Mouse (Mus musculus): ENCODE data around the gene Piwil1. TPM values are rescaled to one million over a fixed set of nuclear protein-coding genes. Genes with fewer than 3 reads are reported as not detected.
A peak's percentile ranks its signal among the peaks of the same experiment; 100 is the strongest.

Piwil1 gene
- polyA plus RNA-seq, 1 experiment from 2014 or later: not detected

DNA sequence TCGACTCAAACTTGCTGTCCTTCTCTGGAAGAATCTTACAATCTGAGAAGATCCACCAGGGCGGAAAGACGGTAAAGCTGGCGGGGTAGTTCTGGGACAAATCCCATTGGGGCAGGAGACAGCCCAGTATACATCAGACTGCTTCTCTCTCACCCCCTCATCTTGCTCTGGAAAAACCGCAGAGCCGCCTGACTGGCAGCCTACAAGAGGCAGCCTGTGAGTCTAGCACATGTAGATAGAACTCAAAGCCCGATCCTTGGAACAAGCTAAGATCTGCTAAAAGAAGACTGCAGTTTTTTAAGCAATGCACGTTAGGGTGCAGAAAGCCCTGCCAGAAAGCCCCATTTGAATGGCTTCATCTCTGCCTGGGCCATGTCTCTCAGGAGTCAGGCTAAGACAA is 43.9 kb downstream of the Piwil1 start:
- 79% methylated on average over 8 of the region's 8 CpGs for WGBS (ENCODE audit: insufficient replicate concordance)
- Histone ChIP-seq H3K9me3 (replicated peaks; ENCODE audit: control insufficient read depth, low read length) (no peaks in the 10 kb centered on the region), H3K27ac (ENCODE audit: low read depth, low read length) (no peak overlapping the region), H3K27me3 (ENCODE audit: control insufficient read depth, insufficient read depth, low read length) (peaks cover 4% of the 10 kb centered on the region; the same call in 1 of the 2 replicates), H3K4me2 (no peak overlapping the region), H3K9ac (ENCODE audit: low read depth, low read length) (no peak overlapping the region), H3K4me3 (ENCODE audit: low read depth, low read length) (no peak overlapping the region), H3K36me3 (ENCODE audit: control insufficient read depth, insufficient read depth, low read length) (no peaks in the 10 kb centered on the region), H3K4me1 (ENCODE audit: control insufficient read depth, insufficient read depth, low read length) (no peaks in the 10 kb centered on the region)
- ATAC-seq (replicated peaks; ENCODE audit: insufficient number of reproducible peaks, low FRiP score, low TSS enrichment): no peak

DNA sequence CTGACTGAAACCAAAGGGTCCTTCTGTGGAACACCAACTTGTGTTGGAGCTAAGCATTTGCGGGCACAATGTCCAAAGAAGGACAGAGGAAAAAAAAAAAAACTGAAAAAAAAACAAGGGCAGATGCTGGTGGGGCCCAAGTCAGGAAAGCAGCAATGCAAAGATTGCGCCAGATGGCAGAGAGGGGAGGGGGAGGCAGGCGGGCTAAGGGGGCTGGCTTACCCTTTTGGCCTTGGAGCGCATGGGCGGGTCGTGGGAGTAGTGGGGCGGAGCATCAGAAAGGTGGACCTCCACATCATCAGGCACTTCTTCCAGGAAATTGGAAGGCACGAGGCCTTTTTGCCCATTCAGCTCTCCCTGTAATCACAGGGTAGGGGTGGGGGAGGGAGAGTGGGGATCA is 58.8 kb downstream of the Piwil1 start:
- Histone ChIP-seq H3K9me3 (replicated peaks; ENCODE audit: control insufficient read depth, low read length) (no peaks in the 10 kb centered on the region), H3K9ac (ENCODE audit: low read depth, low read length) (no peak overlapping the region), H3K27ac (ENCODE audit: low read depth, low read length) (no peak overlapping the region), H3K4me2 (no peak overlapping the region), H3K27me3 (ENCODE audit: control insufficient read depth, insufficient read depth, low read length) (no peaks in the 10 kb centered on the region), H3K4me3 (ENCODE audit: low read depth, low read length) (no peak overlapping the region), H3K36me3 (ENCODE audit: control insufficient read depth, insufficient read depth, low read length) (no peaks in the 10 kb centered on the region), H3K4me1 (ENCODE audit: control insufficient read depth, insufficient read depth, low read length) (no peaks in the 10 kb centered on the region)
- 27% methylated on average over 8 of the region's 8 CpGs for WGBS (ENCODE audit: insufficient replicate concordance)
- no peak for ATAC-seq (replicated peaks; ENCODE audit: insufficient number of reproducible peaks, low FRiP score, low TSS enrichment)

DNA sequence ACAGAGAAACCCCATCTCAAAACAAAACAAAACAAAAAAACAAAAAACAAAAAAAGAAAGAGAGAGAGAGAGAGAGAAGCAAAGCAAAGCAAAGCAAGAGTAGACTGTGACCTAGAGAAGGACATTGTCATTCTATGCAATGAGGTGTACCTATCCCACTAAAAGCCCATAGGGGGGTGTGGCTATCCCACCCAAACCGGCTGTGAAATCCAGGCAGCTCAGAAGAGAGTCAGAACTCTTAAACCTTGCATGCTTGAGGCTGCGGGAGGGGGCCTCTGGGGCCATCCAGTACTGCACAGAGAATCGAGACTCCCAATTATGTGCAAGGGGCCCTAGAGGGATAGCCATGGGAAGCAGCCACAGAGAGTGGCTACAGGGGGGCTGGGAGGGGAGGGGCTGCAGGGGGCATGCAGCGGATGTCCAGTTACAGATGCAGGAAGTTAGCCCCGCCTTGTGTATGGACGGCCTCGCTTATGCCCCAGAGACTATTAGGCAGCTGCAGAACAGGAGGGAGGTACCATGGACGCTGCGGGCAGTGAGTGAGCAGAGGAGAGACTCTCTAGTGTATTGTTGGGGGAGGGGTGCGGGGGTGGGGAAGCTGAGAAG is 66.8 kb downstream of the Piwil1 start:
- H3K36me3 ChIP-seq (ENCODE audit: control insufficient read depth, insufficient read depth, low read length): no peaks in the 10 kb centered on the region
- H3K27ac ChIP-seq (ENCODE audit: low read depth, low read length): no peak overlapping the region
- no peaks in the 10 kb centered on the region for H3K27me3 ChIP-seq (ENCODE audit: control insufficient read depth, insufficient read depth, low read length)
- WGBS (ENCODE audit: insufficient replicate concordance): 23% methylated on average over 10 of the region's 10 CpGs
- peak; percentile 52; the same call in 1 of the 2 replicates for ATAC-seq (replicated peaks; ENCODE audit: insufficient number of reproducible peaks, low FRiP score, low TSS enrichment)
- H3K9me3 ChIP-seq (replicated peaks; ENCODE audit: control insufficient read depth, low read length): no peaks in the 10 kb centered on the region
- peak overlapping the region; percentile 35; the same call in 1 of the 2 replicates for H3K9ac ChIP-seq (ENCODE audit: low read depth, low read length)
- H3K4me2 ChIP-seq: 0 out of 2 replicates have a peak overlapping the region, but pooled peaks have one; percentile 25
- H3K4me3 ChIP-seq (ENCODE audit: low read depth, low read length): no peak overlapping the region
- H3K4me1 ChIP-seq (ENCODE audit: control insufficient read depth, insufficient read depth, low read length): no peaks in the 10 kb centered on the region

DNA sequence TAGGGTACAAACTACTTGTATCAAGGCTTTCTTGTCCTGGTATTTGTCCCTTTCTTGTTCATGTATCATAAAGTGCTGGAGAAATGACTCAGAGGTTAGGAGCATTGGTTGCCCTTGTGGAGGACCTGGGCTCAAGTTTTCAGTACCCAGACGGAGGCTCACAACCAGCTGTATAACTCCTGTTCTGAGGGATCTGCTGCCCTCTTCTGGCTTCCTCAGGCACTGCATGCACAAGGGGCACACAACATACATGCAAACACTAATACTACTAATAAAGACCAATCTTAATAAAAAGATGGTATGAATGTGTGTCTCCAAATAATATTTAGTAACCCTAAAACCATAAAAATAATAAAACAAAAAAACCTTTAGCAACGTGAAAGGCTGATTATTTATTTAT is 74.1 kb downstream of the Piwil1 start:
- ATAC-seq (replicated peaks; ENCODE audit: insufficient number of reproducible peaks, low FRiP score, low TSS enrichment): no peak
- 57% methylated on average over 2 of the region's 2 CpGs for WGBS (ENCODE audit: insufficient replicate concordance)
- H3K27me3 ChIP-seq (ENCODE audit: control insufficient read depth, insufficient read depth, low read length): no peaks in the 10 kb centered on the region
- no peaks in the 10 kb centered on the region for H3K9me3 ChIP-seq (replicated peaks; ENCODE audit: control insufficient read depth, low read length)
- H3K4me2 ChIP-seq: no peak overlapping the region
- no peak overlapping the region for H3K4me3 ChIP-seq (ENCODE audit: low read depth, low read length)
- no peaks in the 10 kb centered on the region for H3K4me1 ChIP-seq (ENCODE audit: control insufficient read depth, insufficient read depth, low read length)
- H3K9ac ChIP-seq (ENCODE audit: low read depth, low read length): no peak overlapping the region
- H3K36me3 ChIP-seq (ENCODE audit: control insufficient read depth, insufficient read depth, low read length): no peaks in the 10 kb centered on the region
- H3K27ac ChIP-seq (ENCODE audit: low read depth, low read length): no peak overlapping the region

DNA sequence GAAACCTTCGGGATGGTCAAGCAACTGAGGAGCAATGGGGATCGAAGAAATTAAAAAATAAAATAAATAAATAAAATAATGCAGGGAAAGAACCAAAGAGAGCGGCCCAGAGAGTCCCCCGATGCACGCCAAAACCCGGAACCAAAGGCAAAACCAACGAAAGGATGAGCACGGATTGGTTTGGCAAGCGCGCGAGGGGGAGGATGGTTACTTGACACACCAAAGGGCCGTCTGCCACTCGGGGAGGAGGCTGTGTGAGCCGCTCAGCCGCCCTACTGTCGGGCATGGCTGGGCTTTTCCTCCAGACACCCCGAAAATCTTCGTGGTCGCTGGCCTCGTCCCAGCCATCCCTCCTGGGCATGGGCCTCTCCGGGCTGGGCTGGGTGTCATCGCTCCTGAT is 79.3 kb downstream of the Piwil1 start:
- H3K27ac ChIP-seq (ENCODE audit: low read depth, low read length): no peak overlapping the region
- H3K36me3 ChIP-seq (ENCODE audit: control insufficient read depth, insufficient read depth, low read length): no peaks in the 10 kb centered on the region
- no peaks in the 10 kb centered on the region for H3K4me1 ChIP-seq (ENCODE audit: control insufficient read depth, insufficient read depth, low read length)
- H3K27me3 ChIP-seq (ENCODE audit: control insufficient read depth, insufficient read depth, low read length): no peaks in the 10 kb centered on the region
- no peak overlapping the region for H3K9ac ChIP-seq (ENCODE audit: low read depth, low read length)
- no peaks in the 10 kb centered on the region for H3K9me3 ChIP-seq (replicated peaks; ENCODE audit: control insufficient read depth, low read length)
- no peak for ATAC-seq (replicated peaks; ENCODE audit: insufficient number of reproducible peaks, low FRiP score, low TSS enrichment)
- H3K4me3 ChIP-seq (ENCODE audit: low read depth, low read length): no peak overlapping the region
- no peak overlapping the region for H3K4me2 ChIP-seq
- 59% methylated on average over 22 of the region's 22 CpGs for WGBS (ENCODE audit: insufficient replicate concordance)

DNA sequence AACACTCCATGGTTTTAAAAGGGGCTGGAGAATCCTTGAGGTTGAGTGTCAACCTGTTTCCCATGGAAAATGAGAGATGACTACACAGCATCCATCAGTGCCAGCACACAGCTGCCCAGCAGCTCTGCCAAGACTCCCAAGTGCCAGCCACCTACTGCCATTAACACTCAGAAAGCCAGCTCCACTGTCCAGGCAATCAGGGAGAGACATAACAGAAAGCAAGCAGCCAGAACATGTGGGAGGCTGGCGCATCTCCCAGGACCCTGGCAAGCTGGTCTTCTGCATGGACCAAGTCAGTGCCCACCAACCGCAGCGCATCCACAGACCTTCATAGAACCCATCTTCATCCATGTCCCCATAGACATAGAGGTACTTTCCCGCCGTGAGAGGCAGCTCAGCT is 98.3 kb downstream of the Piwil1 start:
- Histone ChIP-seq H3K4me2 (no peak overlapping the region), H3K9ac (ENCODE audit: low read depth, low read length) (no peak overlapping the region), H3K9me3 (replicated peaks; ENCODE audit: control insufficient read depth, low read length) (no peaks in the 10 kb centered on the region), H3K27me3 (ENCODE audit: control insufficient read depth, insufficient read depth, low read length) (no peaks in the 10 kb centered on the region), H3K27ac (ENCODE audit: low read depth, low read length) (no peak overlapping the region), H3K4me1 (ENCODE audit: control insufficient read depth, insufficient read depth, low read length) (no peaks in the 10 kb centered on the region), H3K4me3 (ENCODE audit: low read depth, low read length) (no peak overlapping the region), H3K36me3 (ENCODE audit: control insufficient read depth, insufficient read depth, low read length) (no peaks in the 10 kb centered on the region)
- 86% methylated on average over 5 of the region's 5 CpGs for WGBS (ENCODE audit: insufficient replicate concordance)
- ATAC-seq (replicated peaks; ENCODE audit: insufficient number of reproducible peaks, low FRiP score, low TSS enrichment): no peak

Other genes starting within 250 kb of the Piwil1 start
- 0.11 and 0.52 TPM in 2 replicates for gene Fzd10, start 101.7 kb upstream of the Piwil1 start, polyA plus RNA-seq (2014; fragmentation: Nextera tagmentation; extraction: Ambion mirVana)

Measured in heart, embryonic 11.5 days (tissue).